Mouse (Mus musculus) MEL (cell line): ENCODE measurements around the gene Ppp1r14d.

Source experiments
- MAFK ChIP-seq: IDR thresholded peaks from 2 replicates; pipeline ENCODE4 v1.6.1; 2011; ENCODE audit warnings: low read depth, mild to moderate bottlenecking, low read length, improper control_type of control experiment, borderline replicate concordance
- RAD21 ChIP-seq: IDR thresholded peaks from 2 replicates; pipeline ENCODE4 v1.6.1; 2011; ENCODE audit warnings: mild to moderate bottlenecking, low read depth, low read length, improper control_type of control experiment
- SIN3A ChIP-seq: IDR thresholded peaks from 2 replicates; pipeline ENCODE4 v1.6.1; 2012; ENCODE audit warnings: low read length, improper control_type of control experiment, inconsistent platforms

GRCm38 (mm10) chr2:119202914-119203453 is 26.7 kb downstream of the Ppp1r14d start:
- TF ChIP-seq MAFK (no peak), RAD21 (no peak), SIN3A (no peak)
